Mouse (Mus musculus) inflammation-experienced regulatory T-cells, adult 6 months (primary cell): ENCODE measurements around the gene Tent4a. TPM values are rescaled to one million over a fixed set of nuclear protein-coding genes. Genes with fewer than 3 reads are reported as not detected.
"Not testable (repeated sequence)": the region's sequence is repeated elsewhere in the genome, so short reads cannot be mapped to it uniquely, and the experiment has no call there.

Source experiments
- ATAC-seq: one replicate; pipeline ENCODE4 v1.8.0; 2017
- polyA plus RNA-seq, 3 experiments: library from polyadenylated mRNA; unstranded; fragments of 100-300 nt; shearing (Covaris generic); gene quantifications; one replicate each; pipeline ENCODE4 v1.2.1; 2017

The Tent4a gene
- polyA plus RNA-seq = 1 to 10 TPM; 3.7 to 5.8 (median 4.9) TPM

DNA sequence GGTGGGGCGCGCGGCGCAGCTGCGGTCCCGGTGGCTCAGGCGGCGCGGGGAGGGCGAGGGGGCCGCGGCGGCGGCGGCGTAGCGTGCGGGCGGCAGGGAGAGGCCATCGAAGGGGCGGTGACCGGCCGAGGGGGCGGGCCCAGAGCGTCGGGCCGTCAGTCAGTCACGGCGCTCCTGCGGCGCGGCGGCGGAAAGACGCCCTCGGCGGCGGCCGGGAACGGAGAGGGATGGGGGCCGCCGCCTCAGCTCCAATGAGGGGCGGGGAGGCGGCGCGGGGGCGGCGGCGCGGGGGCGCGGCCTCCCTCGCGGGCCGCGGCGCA lies at the start of gene Tent4a:
TSS of gene Tent4a (minus strand) at position 284 of the 320 bp plus-strand sequence.
- peak; percentile 47 for ATAC-seq

DNA sequence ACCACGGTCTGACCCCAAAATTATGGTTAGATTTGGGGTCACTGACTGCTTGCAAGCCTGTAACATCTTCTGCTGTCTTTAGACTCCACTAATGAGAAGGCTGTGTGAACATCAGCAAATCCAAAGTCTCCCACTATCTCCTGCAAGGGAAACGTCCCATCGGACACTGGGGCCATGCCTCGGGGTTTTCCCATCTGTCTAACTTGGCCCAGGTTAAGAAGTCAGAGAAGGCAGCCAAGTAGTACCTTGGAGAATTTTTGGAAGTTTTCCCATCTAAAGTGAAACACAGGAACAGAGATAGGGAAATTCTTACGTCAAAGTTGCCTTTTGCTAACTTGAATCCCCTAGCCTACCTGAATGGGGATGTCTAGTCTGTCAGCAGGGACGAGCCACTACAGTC lies 49.2 kb upstream of the Tent4a start:
- ATAC-seq = no peak

DNA sequence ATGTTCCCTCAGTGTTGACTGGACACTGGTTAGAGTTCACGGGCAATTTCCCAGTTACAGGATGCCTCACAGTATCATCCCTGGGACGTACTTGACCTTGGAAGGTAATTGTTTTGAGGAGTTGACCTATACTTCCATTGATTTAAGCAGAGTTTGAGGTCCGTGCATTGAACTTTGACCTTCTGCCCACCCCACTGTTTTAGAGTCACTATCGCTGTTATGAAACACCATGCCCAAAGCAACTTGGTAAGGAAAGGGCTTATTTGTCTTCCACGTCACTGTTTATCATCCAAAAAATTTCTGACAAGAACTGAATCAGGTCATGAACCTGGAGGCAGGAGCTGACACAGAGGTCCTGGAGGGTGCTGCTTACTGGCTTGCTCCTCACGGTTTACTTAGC lies 48.0 kb upstream of the Tent4a start:
- ATAC-seq = no peak

DNA sequence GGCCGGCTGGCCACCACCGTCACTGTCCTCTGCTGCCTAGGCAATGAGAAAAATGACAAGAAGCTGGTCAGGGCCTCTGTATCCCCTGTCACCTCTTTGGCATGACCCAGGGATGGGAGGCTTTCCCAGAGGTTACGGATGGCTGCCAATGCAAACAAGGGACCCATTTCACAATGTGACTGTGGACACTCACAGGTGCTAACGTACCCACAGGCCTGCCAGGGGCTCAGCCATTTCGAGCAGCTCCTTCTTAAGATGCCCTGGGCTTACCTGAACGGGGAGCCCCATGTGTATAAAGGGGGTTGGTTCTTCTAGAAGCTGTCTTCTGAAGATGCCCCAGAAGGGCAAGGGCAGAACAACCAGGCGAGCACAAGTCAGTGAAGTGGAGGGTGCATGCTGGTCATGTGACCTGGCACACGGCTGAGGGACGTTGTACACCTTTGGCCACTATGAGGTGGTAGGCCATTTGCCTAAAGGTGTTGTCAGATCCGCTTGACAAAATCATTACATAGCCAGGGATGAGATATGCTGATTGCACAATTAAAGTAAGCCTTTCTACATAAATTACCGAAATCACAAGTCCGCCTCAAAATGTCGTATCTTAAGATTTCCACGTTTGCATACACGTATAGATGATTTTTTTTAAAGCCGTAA lies 42.9 kb upstream of the Tent4a start:
- no peak for ATAC-seq

DNA sequence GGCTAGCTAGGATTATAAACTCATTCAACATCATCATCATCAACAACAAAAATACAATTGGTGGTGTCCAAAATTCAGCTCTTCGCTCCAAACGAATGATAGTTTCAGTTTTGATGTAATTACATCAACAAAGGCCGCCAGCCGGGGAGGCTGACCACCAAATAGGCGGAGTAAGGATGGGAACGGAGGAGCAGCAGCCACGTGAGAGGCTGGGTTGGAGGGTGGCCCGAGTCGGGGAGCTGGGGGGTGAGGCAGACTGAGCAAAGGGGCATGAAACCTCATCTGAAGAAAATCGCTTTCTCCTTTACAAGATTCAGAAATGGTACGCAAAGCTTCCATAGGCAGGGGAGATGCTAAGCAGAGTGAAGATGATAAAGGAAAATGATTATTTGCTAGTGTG lies 42.3 kb upstream of the Tent4a start:
- no peak for ATAC-seq

DNA sequence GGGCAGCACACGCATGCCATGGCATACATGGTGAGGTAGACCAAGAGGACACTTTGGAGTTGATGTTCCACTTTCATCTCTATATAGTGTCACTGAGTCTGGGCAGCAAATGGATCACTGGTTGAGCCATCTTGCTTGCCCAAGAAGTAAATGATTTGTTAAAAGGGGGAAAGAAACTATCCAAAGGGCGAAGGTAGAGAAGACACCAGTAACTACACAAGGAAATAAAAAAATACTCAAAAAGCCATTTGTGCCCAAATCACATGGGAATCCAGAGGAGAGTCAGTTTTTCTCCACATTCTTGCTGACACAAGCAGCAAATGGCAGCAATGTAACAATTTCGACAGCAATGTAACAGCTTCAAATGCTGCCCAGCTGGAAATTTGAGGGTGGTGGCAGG lies 38.2 kb upstream of the Tent4a start:
- ATAC-seq = no peak

DNA sequence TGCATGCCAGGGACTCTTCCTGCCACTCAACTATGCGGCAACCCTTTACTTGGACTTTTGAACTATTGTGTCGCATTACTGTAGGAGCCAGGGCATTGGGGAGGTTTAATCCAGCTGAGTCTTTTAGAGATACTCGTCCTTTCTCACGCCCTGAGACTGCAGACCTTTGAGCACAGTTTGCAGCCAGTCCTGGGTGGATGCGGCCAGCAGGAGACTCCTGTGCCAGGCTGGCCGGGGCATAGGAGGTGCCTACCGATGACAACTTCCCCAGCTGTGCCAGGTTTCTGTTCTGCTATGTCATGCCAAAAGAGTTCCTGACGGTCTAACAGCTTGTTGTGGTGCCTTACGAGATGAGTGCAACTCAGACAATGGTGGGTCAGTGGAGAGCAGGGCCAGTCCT lies 34.8 kb upstream of the Tent4a start:
- ATAC-seq = no peak

DNA sequence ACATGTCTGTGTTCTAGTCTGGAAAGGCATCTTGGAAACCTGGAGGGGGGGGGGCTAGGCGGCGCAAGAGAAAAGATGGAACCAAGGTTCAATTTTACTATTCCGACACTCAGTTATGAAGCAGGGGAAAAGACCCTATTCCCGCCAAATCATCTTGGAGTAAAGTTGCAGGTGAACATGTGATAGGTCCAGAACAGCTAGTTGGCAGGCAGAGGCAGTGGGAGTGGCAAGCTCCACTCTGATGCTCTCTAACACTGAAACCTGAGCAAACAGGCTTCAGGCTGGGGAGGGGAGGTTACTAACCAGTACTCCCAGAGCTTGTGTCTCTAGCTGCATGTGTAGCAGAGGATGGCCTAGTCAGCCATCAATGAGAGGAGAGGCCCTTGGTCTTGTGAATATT lies 31.0 kb upstream of the Tent4a start:
- ATAC-seq = not testable (repeated sequence)

DNA sequence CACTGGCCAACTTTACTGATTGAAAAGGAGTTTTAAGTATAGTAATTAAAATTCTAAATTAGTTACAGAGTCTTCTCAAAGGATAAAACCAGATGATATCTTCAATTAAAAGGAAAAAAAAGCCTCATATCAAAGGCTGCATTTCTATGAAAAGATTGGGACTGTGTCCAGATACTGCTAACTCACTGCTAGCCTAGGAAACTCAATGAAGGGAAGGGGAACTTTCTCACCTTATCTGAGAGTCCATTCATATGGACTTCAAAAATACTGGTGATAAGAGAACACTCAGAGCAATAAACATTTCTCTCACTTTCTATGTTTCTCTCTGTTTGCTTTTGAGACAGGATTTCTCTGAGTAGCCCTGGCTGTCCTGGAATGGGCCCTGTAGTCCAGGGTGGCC lies 30.2 kb upstream of the Tent4a start:
- no peak for ATAC-seq

DNA sequence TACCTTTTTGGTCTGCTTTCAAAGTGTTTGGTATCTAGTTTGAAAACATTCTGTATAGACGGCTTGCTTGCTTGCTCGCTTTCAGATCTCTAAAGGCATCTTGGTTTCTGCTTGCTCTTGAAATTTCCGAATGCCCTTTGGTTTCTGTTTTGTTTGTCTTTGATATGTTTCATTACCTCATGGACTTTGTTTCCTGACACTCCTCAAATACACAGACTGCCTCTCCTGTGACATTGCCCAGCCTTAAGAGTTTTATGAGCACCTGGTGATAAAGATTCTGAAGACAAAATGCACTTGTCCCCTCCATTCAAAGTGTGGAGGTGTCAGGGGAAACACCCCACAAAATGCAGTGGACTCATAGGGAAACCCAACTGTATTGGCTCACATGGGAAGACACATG lies 29.5 kb upstream of the Tent4a start:
- ATAC-seq = no peak

DNA sequence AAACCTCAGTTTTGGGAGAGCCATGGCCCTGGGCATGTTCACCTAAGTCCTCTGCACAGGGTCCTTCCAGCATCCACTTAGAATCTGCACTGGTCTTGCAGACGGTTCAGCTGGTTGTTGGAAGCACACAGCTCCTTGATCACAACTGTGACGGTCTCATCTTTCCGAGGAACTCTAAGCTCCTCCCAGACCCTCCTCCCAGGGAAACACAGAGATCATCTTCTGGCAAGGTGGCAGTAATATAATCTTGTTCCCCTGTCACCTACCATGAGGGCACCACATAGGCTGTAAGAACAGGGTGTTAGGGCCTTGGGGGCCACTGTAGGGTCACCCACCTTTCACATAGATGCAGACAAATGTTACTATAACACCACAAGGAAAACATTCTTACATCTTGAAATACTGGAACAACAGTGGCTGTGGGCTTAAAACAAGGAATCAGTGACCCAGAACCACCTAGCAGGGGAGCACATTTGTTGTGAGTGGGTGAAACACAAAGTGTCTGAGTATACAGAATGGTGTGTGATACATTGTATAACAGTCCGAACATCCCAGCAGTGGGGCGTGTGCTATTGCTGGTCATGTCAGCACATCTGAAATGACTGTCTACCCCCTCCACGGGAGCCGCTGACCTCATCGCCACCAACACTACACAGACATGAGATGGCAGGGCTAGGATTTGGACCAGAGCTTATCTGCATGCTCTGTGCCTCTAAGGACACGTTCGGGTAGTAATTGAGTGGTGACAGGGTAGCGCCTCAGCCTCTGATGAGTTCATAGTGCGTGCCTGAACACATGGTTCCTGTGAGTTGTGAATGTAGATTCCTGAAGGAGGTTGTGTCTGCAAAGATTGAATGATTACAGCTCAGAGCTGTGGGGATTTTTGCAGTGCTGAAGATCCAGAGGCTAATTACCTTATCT lies 28.5 kb upstream of the Tent4a start:
- no peak for ATAC-seq

DNA sequence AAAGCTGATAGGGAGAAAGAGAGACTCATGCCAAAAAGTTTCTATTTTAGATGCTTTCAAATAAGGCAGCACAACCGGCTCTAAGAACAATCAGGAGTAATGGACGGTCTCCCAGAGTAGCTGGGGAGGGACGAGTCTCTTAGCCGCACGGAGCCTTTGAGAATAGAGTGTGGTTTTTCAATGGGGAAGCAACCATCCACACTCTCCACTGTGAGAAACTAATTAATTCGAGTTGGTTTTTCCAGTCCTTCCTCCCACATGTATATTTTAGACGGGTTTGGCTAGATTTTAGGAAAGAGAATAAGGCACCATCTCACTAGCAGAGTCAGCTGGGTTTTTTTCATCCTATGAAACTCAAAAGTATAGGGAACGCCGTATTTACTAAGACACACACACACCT lies 27.6 kb upstream of the Tent4a start:
- no peak for ATAC-seq

DNA sequence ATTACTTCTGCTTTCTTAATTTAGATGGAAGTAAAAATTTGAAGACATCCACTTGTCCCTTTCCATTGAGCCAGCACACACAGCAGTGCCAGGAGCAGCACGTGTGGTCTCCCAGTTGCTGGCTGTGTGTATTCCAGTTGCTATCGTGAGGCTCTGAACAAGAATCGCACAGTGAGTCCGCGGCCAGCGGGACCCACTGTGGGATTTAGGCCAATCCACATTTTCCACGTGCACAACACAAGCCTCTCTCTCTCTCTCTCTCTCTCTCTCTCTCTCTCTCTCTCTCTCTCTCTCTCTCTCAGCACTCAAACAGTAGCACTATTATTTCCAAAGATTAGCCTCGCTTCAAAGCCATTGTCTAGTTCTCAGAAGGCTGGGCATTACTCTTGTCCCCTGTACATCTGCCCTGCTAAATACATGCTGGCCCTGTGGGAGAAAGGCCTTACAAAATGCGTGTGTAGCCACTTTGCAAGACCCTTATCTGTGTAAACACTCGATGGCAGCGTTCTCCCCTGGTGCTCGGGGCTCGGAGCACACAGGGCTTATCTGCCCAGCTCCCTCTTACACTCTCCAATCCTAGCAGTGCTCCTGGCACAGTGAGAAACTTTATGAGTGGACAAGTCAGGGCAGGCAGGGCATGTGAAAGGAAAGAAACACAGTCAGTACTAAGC lies 25.0 kb upstream of the Tent4a start:
- ATAC-seq = no peak

DNA sequence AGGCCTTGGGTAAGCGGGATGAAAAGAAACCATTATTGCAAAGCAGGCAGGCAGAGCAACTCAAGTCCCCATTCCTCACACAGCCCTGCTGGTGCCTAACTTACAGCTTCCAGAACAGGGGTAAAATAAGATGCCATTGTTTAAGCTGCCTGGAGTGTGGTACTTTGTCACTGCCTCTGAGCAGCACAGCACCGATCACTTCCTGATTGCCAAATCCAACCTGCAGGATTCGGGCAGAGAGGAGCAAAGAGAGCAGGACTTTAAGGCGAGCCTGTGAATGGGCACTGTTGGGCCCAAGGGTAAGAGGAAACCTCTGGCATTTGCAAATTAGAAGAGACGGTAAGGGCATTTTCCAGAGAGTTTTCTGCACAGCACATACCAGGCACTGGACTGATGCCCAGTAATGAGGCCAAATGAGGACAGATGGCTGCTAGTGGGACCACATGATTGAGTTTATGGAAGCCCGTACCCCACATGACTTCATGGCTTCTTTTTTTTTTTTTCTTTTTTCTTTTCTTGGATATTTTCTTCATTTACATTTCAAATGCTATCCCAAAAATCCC lies 23.8 kb upstream of the Tent4a start:
- ATAC-seq = no peak

DNA sequence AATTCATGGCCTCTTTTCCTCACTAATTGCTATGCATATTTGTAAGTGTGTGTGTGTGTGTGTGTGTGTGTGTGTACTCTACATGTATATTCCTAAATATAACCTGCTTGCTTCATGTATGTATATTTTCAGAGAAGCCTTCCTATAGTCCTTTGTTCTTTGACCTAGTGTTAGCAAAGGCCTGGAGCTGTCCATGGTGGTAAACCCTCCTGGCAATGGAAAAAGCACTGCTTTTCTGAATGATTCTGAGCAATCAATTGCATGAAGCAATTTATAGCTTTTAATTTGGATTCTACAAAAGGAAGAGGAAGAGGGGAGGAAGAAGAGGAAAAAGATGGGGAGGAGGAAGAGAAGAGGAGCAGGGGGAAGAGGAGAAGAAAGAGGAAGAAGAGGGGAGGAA lies 22.3 kb upstream of the Tent4a start:
- no peak for ATAC-seq

DNA sequence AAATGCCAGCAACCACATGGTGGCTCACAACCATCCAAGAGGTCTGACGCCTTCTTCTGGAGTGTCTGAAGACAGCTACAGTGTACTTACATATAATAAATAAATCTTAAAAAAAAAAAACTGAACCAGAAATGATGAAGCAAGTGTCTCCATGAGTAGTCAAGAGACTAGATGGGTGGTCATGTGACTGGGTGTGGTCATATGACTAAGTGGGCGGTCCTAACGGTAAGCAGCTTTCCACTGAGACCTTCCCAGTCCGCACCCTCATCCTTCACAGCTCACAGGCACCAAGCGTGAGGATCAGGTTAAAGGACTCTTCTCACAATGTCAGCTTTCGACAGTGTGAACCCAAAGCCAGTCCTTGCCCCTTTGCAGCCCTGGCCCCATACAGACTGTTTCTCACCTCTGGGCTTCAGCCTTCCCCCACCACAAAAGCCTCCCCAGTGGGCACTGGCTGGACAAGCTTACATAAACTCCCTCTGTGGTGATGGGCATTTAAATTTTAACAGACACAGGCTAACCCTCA lies 21.6 kb upstream of the Tent4a start:
- no peak for ATAC-seq

DNA sequence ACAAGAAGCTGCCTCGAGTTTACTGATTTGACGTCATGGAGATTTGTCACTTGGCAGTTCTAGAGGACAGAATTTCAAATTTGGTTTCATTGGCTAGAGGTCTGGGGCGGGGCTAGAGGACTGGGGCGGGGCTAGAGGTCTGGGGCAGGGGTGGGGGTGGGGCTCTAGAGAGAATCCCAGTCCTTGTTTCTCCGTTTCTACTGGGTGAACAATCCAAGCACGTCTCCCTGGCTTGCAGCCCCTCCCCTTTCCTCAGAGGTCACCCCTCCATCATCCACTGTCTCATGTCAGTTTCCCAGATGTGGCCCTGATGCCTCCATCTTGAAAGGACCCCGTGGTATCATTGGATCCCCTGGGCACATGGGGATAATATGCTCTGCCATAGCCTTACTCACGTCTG lies 20.6 kb upstream of the Tent4a start:
- ATAC-seq = no peak

DNA sequence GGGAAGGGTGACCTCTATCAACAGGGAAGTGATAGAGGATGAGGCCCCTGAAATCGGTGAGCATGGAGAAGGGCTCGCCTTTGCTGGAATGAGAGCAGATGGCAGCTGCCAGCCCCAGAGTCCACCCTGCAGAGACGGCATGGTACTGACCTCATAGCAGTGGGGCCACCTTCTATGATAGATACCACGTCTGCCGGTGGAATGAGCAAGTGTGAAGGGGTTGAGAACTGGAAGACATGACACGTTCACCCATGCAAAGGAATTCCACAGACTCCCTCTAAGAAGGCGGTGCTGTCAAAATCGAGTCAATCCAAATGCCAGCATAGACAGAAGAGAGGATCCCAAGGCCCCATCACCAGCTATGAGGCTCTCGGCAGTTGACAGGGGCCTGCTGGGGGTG lies 19.8 kb upstream of the Tent4a start:
- ATAC-seq = no peak

DNA sequence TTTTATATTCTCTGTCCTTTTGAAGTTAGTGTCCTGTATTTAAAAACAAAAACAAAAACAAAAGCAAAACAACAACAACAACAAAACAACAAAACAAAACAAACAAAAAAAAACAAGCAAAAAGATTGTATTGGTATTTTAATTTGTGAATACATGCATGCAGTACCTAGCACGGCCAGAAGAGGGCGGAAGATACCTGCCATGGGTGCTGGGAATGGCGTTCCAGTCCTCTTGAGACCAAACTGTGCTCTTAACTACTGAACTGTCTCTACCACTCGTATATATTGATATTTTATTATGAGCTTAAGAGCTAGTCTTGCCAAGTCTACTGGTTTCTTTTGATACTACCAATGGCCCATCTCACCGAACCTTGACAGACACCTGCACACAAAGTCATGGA lies 18.6 kb upstream of the Tent4a start:
- ATAC-seq = no peak

DNA sequence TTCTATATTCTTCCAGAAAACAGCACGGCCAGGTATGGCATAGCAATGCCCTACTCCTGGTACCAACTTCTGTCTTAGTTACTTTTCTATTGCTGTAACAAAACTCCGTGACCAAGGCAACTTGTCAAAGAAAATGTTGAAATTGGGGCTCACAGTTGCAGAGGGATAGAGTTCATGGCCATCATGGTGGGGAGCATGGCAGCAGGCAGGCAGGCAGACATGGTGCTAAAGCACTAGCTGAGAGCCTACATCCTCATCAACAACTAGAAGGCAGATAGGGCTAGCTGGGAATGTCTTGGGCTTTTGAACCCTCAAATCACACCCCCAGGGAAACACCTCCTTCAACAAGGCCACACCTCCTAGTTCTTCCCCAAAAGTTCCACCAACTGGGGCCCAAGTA lies 16.4 kb upstream of the Tent4a start:
- no peak for ATAC-seq

DNA sequence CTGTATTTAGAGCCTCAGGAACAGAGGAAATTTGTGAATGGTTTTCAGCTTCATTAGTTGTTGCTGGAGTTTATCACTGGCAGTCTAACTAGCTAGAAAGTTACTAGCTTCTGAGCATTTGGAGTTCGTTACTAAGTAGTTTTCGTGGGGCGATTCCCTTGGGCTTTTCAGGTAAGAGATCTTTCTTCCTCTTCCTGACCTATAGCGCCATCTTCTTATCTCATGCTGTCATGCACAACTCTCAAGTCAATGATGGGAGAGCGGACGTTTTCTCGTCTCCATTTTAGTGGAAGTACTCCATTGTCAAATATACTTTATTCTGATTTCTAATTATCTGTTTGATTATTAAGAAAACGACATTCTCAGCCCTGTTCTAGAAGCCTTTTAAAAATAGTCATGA lies 15.6 kb upstream of the Tent4a start:
- no peak for ATAC-seq

DNA sequence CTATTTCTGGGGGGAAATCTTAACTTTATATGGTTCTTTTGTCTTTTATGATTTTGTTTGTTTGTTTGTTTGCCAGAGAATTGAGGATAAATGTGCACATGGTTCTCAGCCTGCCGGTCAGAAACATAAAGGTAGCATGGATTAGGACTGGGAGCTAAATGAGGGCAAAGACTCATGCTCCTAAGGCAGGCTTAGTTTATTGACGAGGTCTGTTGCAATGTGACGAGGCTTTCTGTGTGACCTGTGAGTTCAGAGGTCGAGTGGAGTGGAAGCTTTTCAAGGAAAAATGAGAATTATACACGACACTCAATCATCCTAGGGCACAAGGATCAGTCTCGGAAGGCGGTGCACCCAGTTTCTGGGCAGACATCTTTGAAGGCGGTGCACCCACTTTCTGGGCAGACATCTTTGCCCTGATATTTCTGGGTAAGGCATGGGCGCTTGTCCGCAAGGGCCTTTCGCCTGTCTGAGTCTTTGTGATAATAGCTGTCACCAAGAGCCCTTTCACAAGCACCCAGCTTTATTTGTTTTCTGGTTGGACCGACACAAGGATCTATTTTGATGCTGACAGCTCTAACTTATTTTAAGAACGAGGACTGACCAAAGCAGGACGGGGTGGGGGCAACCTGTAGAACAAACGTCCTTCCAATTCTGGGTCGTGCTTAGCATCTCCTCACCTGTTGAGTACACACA lies 13.2 kb upstream of the Tent4a start:
- no peak for ATAC-seq

DNA sequence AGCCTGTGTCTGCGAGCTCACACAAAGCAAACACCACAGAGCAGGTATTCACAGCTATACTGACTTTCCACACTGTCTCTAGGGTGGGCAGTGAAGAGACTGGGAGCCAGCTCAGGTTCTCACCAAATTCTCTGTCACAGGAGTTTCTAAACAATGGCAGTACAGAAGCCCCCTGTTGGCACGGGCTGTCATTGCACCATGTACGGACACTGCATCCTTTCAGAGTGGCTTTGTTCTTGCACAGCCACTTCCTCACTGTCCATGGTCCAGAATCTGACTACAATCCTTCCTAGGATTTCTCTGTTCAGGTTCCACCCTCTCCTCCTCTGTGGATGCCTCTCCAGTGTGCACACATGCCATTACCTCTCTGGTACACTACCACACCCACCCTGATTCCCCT lies 10.6 kb upstream of the Tent4a start:
- peak; percentile 86 for ATAC-seq
